Mouse (Mus musculus): ENCODE results near the gene Utrn. TPM values are rescaled to one million over a fixed set of nuclear protein-coding genes. Genes with fewer than 3 reads are reported as not detected.

The Utrn gene
- polyA plus RNA-seq, 1 experiment = 104 TPM

DNA sequence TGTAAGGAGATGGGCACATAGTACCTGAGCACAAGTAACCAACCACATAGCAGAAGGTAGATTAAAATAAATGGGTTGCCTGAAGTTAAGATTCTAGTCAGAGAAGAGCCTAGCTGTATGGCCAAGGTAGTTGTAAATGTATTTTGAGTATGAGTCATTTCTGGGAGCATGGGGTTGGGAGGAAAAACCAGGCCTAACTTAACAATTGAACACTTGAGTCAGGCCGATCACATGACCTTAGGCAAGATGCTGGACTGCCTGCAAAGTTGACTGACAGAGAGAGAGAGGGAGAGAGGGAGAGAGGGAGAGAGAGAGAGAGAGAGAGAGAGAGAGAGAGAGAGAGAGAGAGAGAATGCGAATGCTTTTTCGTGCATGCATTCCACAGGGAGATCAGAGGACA lies 7.3 kb upstream of the Utrn start:
- H3K4me3 ChIP-seq (ENCODE audit: insufficient read depth, low read length) = no peak overlapping the region
- peak overlapping the region; percentile 60; the same call in 1 of the 2 replicates for H3K27ac ChIP-seq (ENCODE audit: insufficient read depth, low read length)
- TF ChIP-seq POLR2A (IDR thresholded peaks at IDR 0.05; ENCODE audit: low read depth, low read length) (no peak), CTCF (IDR thresholded peaks at IDR 0.05; ENCODE audit: borderline replicate concordance, insufficient read depth, low read length) (no peak)
- H3K4me1 ChIP-seq (ENCODE audit: control insufficient read depth, insufficient read depth, low read length) = peaks cover 4% of the 10 kb centered on the region

DNA sequence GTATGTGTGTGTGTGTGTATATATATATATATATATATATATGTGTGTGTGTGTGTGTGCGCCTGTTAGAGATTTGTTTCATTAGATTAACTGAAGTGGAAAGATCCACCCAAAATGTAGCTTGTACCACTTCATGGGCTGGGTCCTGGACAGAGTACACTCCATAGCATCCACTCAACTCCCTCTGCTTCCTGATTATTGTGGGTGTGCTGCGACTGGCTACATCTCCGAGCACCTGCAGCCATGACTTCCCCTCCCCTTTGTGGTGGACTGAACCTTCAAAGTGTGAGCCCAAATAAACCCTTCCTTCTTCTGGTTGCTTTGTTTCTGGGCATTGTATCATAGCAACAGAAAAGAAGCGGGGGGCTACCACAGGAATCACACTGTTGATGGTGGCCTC lies 6.2 kb upstream of the Utrn start:
- no peak overlapping the region for H3K4me3 ChIP-seq (ENCODE audit: insufficient read depth, low read length)
- TF ChIP-seq CTCF (IDR thresholded peaks at IDR 0.05; ENCODE audit: borderline replicate concordance, insufficient read depth, low read length) = no peak
- TF ChIP-seq POLR2A (IDR thresholded peaks at IDR 0.05; ENCODE audit: low read depth, low read length) = no peak
- H3K4me1 ChIP-seq (ENCODE audit: control insufficient read depth, insufficient read depth, low read length) = peaks cover 4% of the 10 kb centered on the region
- H3K27ac ChIP-seq (ENCODE audit: insufficient read depth, low read length) = no peak overlapping the region

- Histone ChIP-seq H3K4me3 (ENCODE audit: insufficient read depth, low read length) (no peak overlapping the region), H3K4me1 (ENCODE audit: control insufficient read depth, insufficient read depth, low read length) (peaks cover 4% of the 10 kb centered on the region), H3K27ac (ENCODE audit: insufficient read depth, low read length) (peak overlapping the region; percentile 44; the same call in 1 of the 2 replicates)
- TF ChIP-seq POLR2A (IDR thresholded peaks at IDR 0.05; ENCODE audit: low read depth, low read length) (no peak), CTCF (IDR thresholded peaks at IDR 0.05; ENCODE audit: borderline replicate concordance, insufficient read depth, low read length) (no peak)
Measured at GRCm38 (mm10) chr10:12874577-12875277, 5.6 kb upstream of the Utrn start.

GRCm38 (mm10) chr10:12869846-12870245 lies 681 bp upstream of the Utrn start:
- no peak overlapping the region for H3K4me3 ChIP-seq (ENCODE audit: insufficient read depth, low read length)
- no peak for TF ChIP-seq CTCF (IDR thresholded peaks at IDR 0.05; ENCODE audit: borderline replicate concordance, insufficient read depth, low read length)
- H3K4me1 ChIP-seq (ENCODE audit: control insufficient read depth, insufficient read depth, low read length) = 0 out of 2 replicates have a peak, but pooled peaks cover 3% of the 10 kb centered on the region
- H3K27ac ChIP-seq (ENCODE audit: insufficient read depth, low read length) = no peak overlapping the region

- TF ChIP-seq CTCF (IDR thresholded peaks at IDR 0.05; ENCODE audit: borderline replicate concordance, insufficient read depth, low read length) (no peak), POLR2A (IDR thresholded peaks at IDR 0.05; ENCODE audit: low read depth, low read length) (peak; percentile 79)
- 0 out of 2 replicates have a peak, but pooled peaks cover 3% of the 10 kb centered on the region for H3K4me1 ChIP-seq (ENCODE audit: control insufficient read depth, insufficient read depth, low read length)
- peak overlapping the region; percentile 94 for H3K27ac ChIP-seq (ENCODE audit: insufficient read depth, low read length)
- peak overlapping the region; percentile 89 for H3K4me3 ChIP-seq (ENCODE audit: insufficient read depth, low read length)
Measured at GRCm38 (mm10) chr10:12868189-12869028, 756 bp downstream of the Utrn start.

DNA sequence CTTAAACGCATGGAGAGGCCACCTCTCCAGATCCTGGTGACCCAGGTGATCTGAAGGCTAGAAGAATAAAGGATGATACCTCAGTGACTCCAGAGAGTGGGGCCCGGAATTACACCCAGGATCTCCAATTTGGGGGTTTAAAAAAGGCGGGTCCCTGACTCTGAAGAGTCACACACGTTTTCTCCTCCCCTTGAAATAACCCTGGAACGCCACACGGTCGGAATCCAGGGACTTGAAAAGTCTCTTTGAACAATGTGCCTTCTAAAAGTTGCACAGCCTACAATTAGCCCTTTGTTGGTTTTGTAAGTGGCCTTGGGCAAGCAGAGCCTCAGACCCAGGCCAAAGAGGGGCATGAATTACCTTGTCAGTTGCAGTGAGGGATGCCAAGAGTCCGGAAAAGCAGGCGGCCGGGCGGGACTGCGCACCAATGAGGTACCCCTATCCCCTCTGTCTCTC lies 1.4 kb downstream of the Utrn start:
- Histone ChIP-seq H3K4me3 (ENCODE audit: insufficient read depth, low read length) (peak overlapping the region; percentile 89), H3K4me1 (ENCODE audit: control insufficient read depth, insufficient read depth, low read length) (0 out of 2 replicates have a peak, but pooled peaks cover 3% of the 10 kb centered on the region), H3K27ac (ENCODE audit: insufficient read depth, low read length) (peak overlapping the region; percentile 84)
- no peak for TF ChIP-seq CTCF (IDR thresholded peaks at IDR 0.05; ENCODE audit: borderline replicate concordance, insufficient read depth, low read length)
- TF ChIP-seq POLR2A (IDR thresholded peaks at IDR 0.05; ENCODE audit: low read depth, low read length) = no peak; the same call in none of the 2 replicates

DNA sequence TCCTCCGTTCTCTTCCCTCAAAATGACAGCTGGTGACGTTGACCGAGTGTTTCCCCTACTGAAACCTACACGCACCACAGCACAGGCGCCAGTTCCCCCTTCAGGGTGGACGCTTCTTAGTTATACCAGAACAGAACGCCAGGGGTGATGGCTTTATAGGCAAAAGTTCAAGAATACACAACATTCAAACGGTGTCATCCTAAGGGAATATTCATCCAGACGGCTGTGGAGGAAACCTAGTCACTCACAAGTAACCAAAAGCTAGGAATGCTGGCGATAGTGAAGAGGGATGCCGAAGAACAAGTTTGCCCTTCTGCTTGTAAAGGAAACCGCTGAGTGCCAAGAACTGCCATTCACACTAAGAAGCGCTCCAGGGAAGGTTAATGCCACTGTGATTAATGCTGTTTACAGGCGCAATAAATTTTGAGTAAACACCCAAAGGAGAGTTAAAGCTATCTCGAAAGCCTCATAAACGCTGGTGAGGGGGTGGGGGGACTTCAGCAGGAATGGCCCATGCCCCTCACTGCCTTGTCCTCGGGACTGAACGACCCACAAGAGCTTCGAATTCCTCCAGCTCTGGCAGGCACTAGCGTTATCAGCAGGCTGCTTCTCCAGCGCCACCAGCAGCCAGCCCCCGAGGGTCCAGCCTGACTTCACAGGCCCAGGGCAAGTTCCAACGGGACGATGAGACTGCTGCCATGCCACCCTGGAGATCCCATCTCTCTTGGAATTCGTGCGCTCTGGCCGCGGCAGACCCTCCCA lies 2.0 kb downstream of the Utrn start:
- Histone ChIP-seq H3K27ac (ENCODE audit: insufficient read depth, low read length) (peak overlapping the region; percentile 84), H3K4me3 (ENCODE audit: insufficient read depth, low read length) (peak overlapping the region; percentile 89)
- TF ChIP-seq POLR2A (IDR thresholded peaks at IDR 0.05; ENCODE audit: low read depth, low read length) (no peak), CTCF (IDR thresholded peaks at IDR 0.05; ENCODE audit: borderline replicate concordance, insufficient read depth, low read length) (0 out of 2 replicates have a peak, but pooled peaks have one; percentile 8)

GRCm38 (mm10) chr10:12865201-12865600 lies 4.0 kb downstream of the Utrn start:
- no peak overlapping the region for H3K4me3 ChIP-seq (ENCODE audit: insufficient read depth, low read length)
- peaks cover 9% of the 10 kb centered on the region for H3K4me1 ChIP-seq (ENCODE audit: control insufficient read depth, insufficient read depth, low read length)
- no peak overlapping the region for H3K27ac ChIP-seq (ENCODE audit: insufficient read depth, low read length)
- no peak for TF ChIP-seq CTCF (IDR thresholded peaks at IDR 0.05; ENCODE audit: borderline replicate concordance, insufficient read depth, low read length)
- TF ChIP-seq POLR2A (IDR thresholded peaks at IDR 0.05; ENCODE audit: low read depth, low read length) = no peak

More for the DNA sequence above, 2.0 kb downstream of the Utrn start:
- H3K4me1 ChIP-seq (ENCODE audit: control insufficient read depth, insufficient read depth, low read length) = 0 out of 2 replicates have a peak, but pooled peaks cover 5% of the 10 kb centered on the region

DNA sequence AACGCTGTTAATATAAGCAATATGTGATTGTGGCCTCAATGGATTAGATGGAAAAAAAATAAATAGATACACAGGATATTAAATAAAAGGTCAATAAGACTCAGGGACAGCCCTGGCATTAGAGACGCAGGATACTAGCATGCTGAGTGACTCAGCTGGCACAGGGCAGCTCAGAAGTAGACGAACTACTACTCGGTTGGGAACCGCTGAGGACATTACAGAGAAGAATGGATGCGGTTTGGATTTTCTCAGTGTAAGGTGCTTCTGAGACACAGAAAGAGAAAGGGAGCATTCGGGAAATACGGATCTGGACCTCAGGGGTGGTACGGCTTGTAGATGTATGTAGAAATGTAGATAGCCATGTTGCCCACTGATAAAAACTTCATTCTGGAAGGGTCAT lies 5.6 kb downstream of the Utrn start:
- TF ChIP-seq POLR2A (IDR thresholded peaks at IDR 0.05; ENCODE audit: low read depth, low read length) (no peak), CTCF (IDR thresholded peaks at IDR 0.05; ENCODE audit: borderline replicate concordance, insufficient read depth, low read length) (no peak)
- Histone ChIP-seq H3K27ac (ENCODE audit: insufficient read depth, low read length) (no peak overlapping the region), H3K4me1 (ENCODE audit: control insufficient read depth, insufficient read depth, low read length) (peaks cover 12% of the 10 kb centered on the region), H3K4me3 (ENCODE audit: insufficient read depth, low read length) (no peak overlapping the region)
